In genomic region chr15:101472952-101473528, GRCm38 (mm10) we compare ENCODE assay signal across 11 mouse cellular contexts. TPM values are rescaled to one million over a fixed set of nuclear protein-coding genes. Genes with fewer than 3 reads are reported as not detected.
A peak's percentile ranks its signal among the peaks of the same experiment; 100 is the strongest.
DNase-seq lines count a peak whose midpoint lies in the region; ATAC-seq and TF ChIP-seq lines count a peak whose summit lies in the region.
"Had no signal": no experiment of that assay in that cellular context is flagged by ENCODE, and none has a peak within 500 bp of the region (broad histone marks: within the 10 kb centered on the region; RNA-seq: fewer than 3 reads in every experiment).

Gene Krt86 (plus strand): TSS chr15:101473478.

- ATAC-seq in heart, embryonic 12.5 days (ENCODE audit: insufficient number of reproducible peaks, low FRiP score) = no peak

- H3K27ac ChIP-seq in heart, embryonic 12.5 days (ENCODE audit: poor library complexity, severe bottlenecking) = no peak within 1 kb of the TSS

- H3K27me3 ChIP-seq in myocyte (ENCODE audit: control insufficient read depth, insufficient read depth, insufficient read length) = no peaks in the 10 kb centered on the region
- H3K27me3 ChIP-seq in heart, embryonic 12.5 days (replicated peaks) = peaks cover 17% of the 10 kb centered on the region

- H3K36me3 ChIP-seq in myocyte (ENCODE audit: control insufficient read depth, insufficient read depth) = no peaks in the 10 kb centered on the region
- no peaks in the 10 kb centered on the region for H3K36me3 ChIP-seq in heart, embryonic 12.5 days

- no peak within 1 kb of the TSS for H3K4me3 ChIP-seq in myocyte
- no peak within 1 kb of the TSS for H3K4me3 ChIP-seq in heart, embryonic 12.5 days

- no peaks in the 10 kb centered on the region for H3K9me3 ChIP-seq in heart, embryonic 12.5 days (replicated peaks)

- no peak within 1 kb of the TSS for H3K4me2 ChIP-seq in myocyte (ENCODE audit: low read depth)
- no peak within 1 kb of the TSS for H3K4me2 ChIP-seq in heart, embryonic 12.5 days

- no peaks in the 10 kb centered on the region for H3K4me1 ChIP-seq in heart, embryonic 12.5 days (replicated peaks)

- WGBS in heart, embryonic 12.5 days = 21% methylated on average over 10 of the region's 10 CpGs

- no peak for TF ChIP-seq POLR2A in myocyte (IDR thresholded peaks at IDR 0.05; ENCODE audit: insufficient read length, low read depth)

- H3K79me2 ChIP-seq in myocyte (ENCODE audit: control insufficient read depth, insufficient read depth) = no peaks in the 10 kb centered on the region

- intact Hi-C loops in gastrocnemius, postnatal 14 days (cut with DNase I; ENCODE audit: low total_unique reads) = no loop called here

- DNase-seq in gastrocnemius, postnatal 10 days = peak; percentile 32
- DNase-seq in gastrocnemius, postnatal 14 days = no peak
- peak; percentile 68 for DNase-seq in testis, postnatal 10 days (ENCODE audit: low spot score)
- DNase-seq in testis, postnatal 14 days (ENCODE audit: low spot score) = no peak
- peak; percentile 41 for DNase-seq in embryo, embryonic 11.5 days (ENCODE audit: low read depth, low spot score)
- DNase-seq in right cerebral cortex, postnatal 36 days (ENCODE audit: low spot score in 2 of 2) = no peak

- H3K9ac ChIP-seq in heart, embryonic 12.5 days = no peak within 1 kb of the TSS

- no peak within 1 kb of the TSS for H3ac ChIP-seq in myocyte (ENCODE audit: control insufficient read depth, insufficient read length)

TF ChIP-seq in myocyte, 11 proteins besides CTCF, POLR2A, EP300 and RAD21:
- TF ChIP-seq MYOG (IDR thresholded peaks at IDR 0.05; ENCODE audit: control insufficient read depth in 1 of 3, insufficient read depth in 1 of 3, insufficient read length in 2 of 3, low read depth in 2 of 3) (no peak), REST (IDR thresholded peaks at IDR 0.05; ENCODE audit: insufficient read depth, insufficient read length) (peak; percentile 94)

RNA-seq across cellular contexts. Expression of gene Krt86, which starts in this region (rescaled TPM):
- not detected for total RNA-seq in gastrocnemius, postnatal 10 days (2021)
- not detected for total RNA-seq in gastrocnemius, postnatal 14 days (2021)
- polyA plus RNA-seq in myocyte (2012; fragmentation: generic; extraction: Trizol) = not detected
- polyA plus RNA-seq in heart, embryonic 12.5 days (2016; fragmentation: Nextera tagmentation; extraction: Ambion mirVana) = not detected in 2 replicates
- total RNA-seq: heart, adult 18-20 months; liver, adult 2 months had no signal
- polyA plus RNA-seq: liver, adult 2 months; neural tube, embryonic 14.5 days had no signal

Comparison
In these comparisons a context has a peak if more than half of its experiments do, and no peak if none do; other contexts are left out.
1. DNase-seq: peak in testis, postnatal 10 days (single experiment) and embryo, embryonic 11.5 days (single experiment); none in gastrocnemius, postnatal 14 days (single experiment), testis, postnatal 14 days (single experiment) and right cerebral cortex, postnatal 36 days (0 of 2).
2. Peak in DNase-seq in gastrocnemius, postnatal 10 days; RNA of the gene not detected or under 1 TPM.